Mouse (Mus musculus) gastrocnemius, postnatal 25 days (tissue): ENCODE data around the gene Akap10. TPM values are rescaled to one million over a fixed set of nuclear protein-coding genes. Genes with fewer than 3 reads are reported as not detected.

Source experiments
- total RNA-seq, 2 experiments: library from RNA; stranded (reverse); gene quantifications; 1 replicate in 1 of 2; 2 replicates in 1 of 2; pipeline ENCODE4 v1.2.3; 2021

Akap10 gene
- total RNA-seq, 2 experiments from 2014 or later = 6.6 to 9.8 TPM

Other genes starting within 250 kb of the Akap10 start
- gene Fam83g, start 246.2 kb downstream of the Akap10 start, total RNA-seq = under 1 TPM; 0.10 to 0.29 TPM
- not detected for gene Slc5a10, start 209.4 kb downstream of the Akap10 start, total RNA-seq
- gene Prpsap2, start 168.2 kb downstream of the Akap10 start, total RNA-seq = 1 to 10 TPM; 3.6 to 4.2 TPM
- gene Ulk2, start 75.2 kb downstream of the Akap10 start, total RNA-seq = 10 to 100 TPM; 66.8 to 72.2 TPM
- 1 to 10 TPM; 1.9 to 2.8 TPM for gene Specc1, start 26.5 kb upstream of the Akap10 start, total RNA-seq